ENCODE assay signal across 22 mouse cellular contexts in genomic region chr11:115538045-115538444, GRCm38 (mm10). TPM values are rescaled to one million over a fixed set of nuclear protein-coding genes. Genes with fewer than 3 reads are reported as not detected.
DNase-seq lines count a peak whose midpoint lies in the region; ATAC-seq and TF ChIP-seq lines count a peak whose summit lies in the region.
"Had no signal": no experiment of that assay in that cellular context is flagged by ENCODE, and none has a peak within 500 bp of the region (broad histone marks: within the 10 kb centered on the region; RNA-seq: fewer than 3 reads in every experiment).

No protein-coding gene starts in this region.

- no peak overlapping the region for H3K9ac ChIP-seq in kidney, postnatal 0 days (ENCODE audit: low read depth, low read length)
- H3K9ac ChIP-seq: forebrain, postnatal 0 days; liver, embryonic 13.5 days had no signal

- no peaks in the 10 kb centered on the region for H3K4me1 ChIP-seq in kidney, postnatal 0 days (replicated peaks; ENCODE audit: insufficient read depth, low read length)

- no peak overlapping the region for H3K4me2 ChIP-seq in kidney, postnatal 0 days (ENCODE audit: low read length)
- H3K4me2 ChIP-seq: liver, embryonic 13.5 days had no signal

- WGBS in kidney, postnatal 0 days, result 66% methylated on average over 2 of the region's 2 CpGs

- H3K9me3 ChIP-seq in kidney, postnatal 0 days (replicated peaks; ENCODE audit: low read length), result no peaks in the 10 kb centered on the region
- H3K9me3 ChIP-seq: embryonic facial prominence, embryonic 10.5 days; G1E; heart, embryonic 10.5 days; liver, embryonic 13.5 days had no signal

- H3K27ac ChIP-seq in kidney, postnatal 0 days, result no peak overlapping the region
- H3K27ac ChIP-seq: embryonic facial prominence, embryonic 10.5 days; heart, embryonic 10.5 days; liver, embryonic 13.5 days had no signal

- no peak for DNase-seq in kidney, postnatal 0 days (ENCODE audit: low spot score)
- DNase-seq in kidney, postnatal 10 days, result no peak
- peak; percentile 71 for DNase-seq in 416B (ENCODE audit: low read depth)
- peak; percentile 30 to 44 for DNase-seq in B cell, adult 2 months
- no peak for DNase-seq in testis, postnatal 14 days (ENCODE audit: low spot score)
- no peak for DNase-seq in cerebellum, adult 8-10 months
- no peak for DNase-seq in cerebellum, postnatal 36 days
- DNase-seq: adrenal gland, postnatal 14 days; cerebellum, adult 2 months; forebrain, postnatal 0 days; heart, postnatal 14 days; left cerebral cortex, postnatal 4 days; liver, embryonic 13.5 days; lung, postnatal 4 days; midbrain, embryonic 14.5 days; right cerebral cortex, postnatal 4 days; thymus, postnatal 36 days had no signal

- H3K4me3 ChIP-seq in kidney, postnatal 0 days (replicated peaks; ENCODE audit: low read depth, low read length), result no peak overlapping the region
- H3K4me3 ChIP-seq: embryonic facial prominence, embryonic 10.5 days; heart, embryonic 10.5 days; liver, embryonic 13.5 days had no signal

- no peaks in the 10 kb centered on the region for H3K27me3 ChIP-seq in kidney, postnatal 0 days (ENCODE audit: insufficient read depth, low read length)

- ATAC-seq in kidney, postnatal 0 days (replicated peaks; ENCODE audit: low FRiP score, low read depth), result no peak
- ATAC-seq in common myeloid progenitor, adult 5-6 weeks (replicated peaks; ENCODE audit: low read depth, poor library complexity, severe bottlenecking), result 0 out of 2 replicates have a peak, but pooled peaks have one; percentile 17
- ATAC-seq: forebrain, postnatal 0 days; hindbrain, embryonic 16.5 days had no signal

- H3K36me3 ChIP-seq in kidney, postnatal 0 days (ENCODE audit: insufficient read depth, low read length), result 0 out of 2 replicates have a peak, but pooled peaks cover under 1% of the 10 kb centered on the region

- peak; percentile 32; the same call in 1 of the 2 replicates for TF ChIP-seq CTCF in kidney, postnatal 0 days (IDR thresholded peaks at IDR 0.05; ENCODE audit: low read depth)

RNA-seq across cellular contexts. Expression of gene Sumo2, which starts 2.0 kb away (rescaled TPM):
- polyA plus RNA-seq in kidney, postnatal 0 days (2015; fragmentation: Nextera tagmentation; extraction: Ambion mirVana), result 1,008 and 1,013 TPM in 2 replicates
- 592 and 605 TPM in 2 replicates for total RNA-seq in common myeloid progenitor, adult 5-6 weeks (2017)

RNA-seq across cellular contexts. Expression of gene Jpt1, which starts 23.9 kb away (rescaled TPM):
- polyA plus RNA-seq in kidney, postnatal 0 days (2015; fragmentation: Nextera tagmentation; extraction: Ambion mirVana), result 251 and 271 TPM in 2 replicates
- total RNA-seq in common myeloid progenitor, adult 5-6 weeks (2017), result 152 and 171 TPM in 2 replicates

RNA-seq across cellular contexts. Expression of gene Nup85, which starts 26.2 kb away (rescaled TPM):
- 74.6 and 94.9 TPM in 2 replicates for polyA plus RNA-seq in kidney, postnatal 0 days (2015; fragmentation: Nextera tagmentation; extraction: Ambion mirVana)
- 147 and 175 TPM in 2 replicates for total RNA-seq in common myeloid progenitor, adult 5-6 weeks (2017)

RNA-seq across cellular contexts. Expression of gene Nt5c, which starts 46.4 kb away (rescaled TPM):
- 90.6 and 94.3 TPM in 2 replicates for polyA plus RNA-seq in kidney, postnatal 0 days (2015; fragmentation: Nextera tagmentation; extraction: Ambion mirVana)
- total RNA-seq in common myeloid progenitor, adult 5-6 weeks (2017), result 92.2 and 98.6 TPM in 2 replicates

Comparison
In these comparisons a context has a peak if more than half of its experiments do, and no peak if none do; other contexts are left out.
1. DNase-seq: peak in 416B (single experiment) and B cell, adult 2 months (2 of 2); none in kidney, postnatal 0 days (single experiment), kidney, postnatal 10 days (single experiment), testis, postnatal 14 days (single experiment), cerebellum, adult 8-10 months (single experiment) and cerebellum, postnatal 36 days (0 of 2).